Mouse (Mus musculus) midbrain, embryonic 16.5 days (tissue): Measurements from ENCODE around the gene Aip. TPM values are rescaled to one million over a fixed set of nuclear protein-coding genes. Genes with fewer than 3 reads are reported as not detected.
"Not testable (repeated sequence)": the region's sequence is repeated elsewhere in the genome, so short reads cannot be mapped to it uniquely, and the experiment has no call there.

Experiments
- ATAC-seq: fragments of 200-750 bp; cut with Nextera tagmentation; 2 replicates; pipeline ENCODE4 v1.8.0; 2017; ENCODE audit warnings: moderate TSS enrichment
- H3K27ac ChIP-seq: fragments of 300-500 bp; sonication (generic); 2 replicates; pipeline ENCODE4 v1.5.1; 2014; ENCODE audit warnings: mild to moderate bottlenecking, low read length, mixed read lengths
- H3K27me3 ChIP-seq: fragments of 300-500 bp; sonication (generic); 2 replicates; pipeline ENCODE4 v1.6.1; 2014; ENCODE audit warnings: low read depth, low read length, mixed read lengths; ENCODE audit not compliant: control insufficient read depth, insufficient read depth
- H3K36me3 ChIP-seq: fragments of 300-500 bp; sonication (generic); 2 replicates; pipeline ENCODE4 v1.6.1; 2014; ENCODE audit warnings: mild to moderate bottlenecking, low read length, moderate library complexity, mixed read lengths; ENCODE audit not compliant: control insufficient read depth, insufficient read depth
- H3K4me1 ChIP-seq: fragments of 300-500 bp; sonication (generic); 2 replicates; pipeline ENCODE4 v1.6.1; 2014; ENCODE audit warnings: mild to moderate bottlenecking, low read length, mixed read lengths; ENCODE audit not compliant: control insufficient read depth, insufficient read depth
- H3K4me2 ChIP-seq: fragments of 300-500 bp; sonication (generic); 2 replicates; pipeline ENCODE4 v1.6.1; 2014; ENCODE audit warnings: mild to moderate bottlenecking, low read length, mixed read lengths
- H3K4me3 ChIP-seq: fragments of 300-500 bp; sonication (generic); 2 replicates; pipeline ENCODE4 v1.5.1; 2014; ENCODE audit warnings: low read depth, mild to moderate bottlenecking, low read length, moderate library complexity, mixed read lengths
- H3K9ac ChIP-seq: fragments of 300-500 bp; sonication (generic); 2 replicates; pipeline ENCODE4 v1.6.1; 2014; ENCODE audit warnings: low read depth, low read length, mixed read lengths
- H3K9me3 ChIP-seq: fragments of 300-500 bp; sonication (generic); replicated peaks from 2 replicates; pipeline ENCODE4 v1.6.1; 2014; ENCODE audit warnings: mild to moderate bottlenecking, low read length, mixed read lengths; ENCODE audit not compliant: control insufficient read depth, poor library complexity, severe bottlenecking
- WGBS: fragments of 180-500 bp; shearing (Covaris S2); extraction: QIAGEN DNeasy Blood & Tissue Kit; methylation state at CpG from one replicate; pipeline ENCODE4 v1.1.7; 2014; 5-methylcytosine and 5-hydroxymethylcytosine counted together
- polyA plus RNA-seq: library from polyadenylated mRNA; unstranded; fragments of >200 nt; fragmentation: Nextera tagmentation; extraction: Ambion mirVana; gene quantifications from 2 replicates; pipeline ENCODE4 v1.2.1, GENCODE M21; 2015

Aip gene
- polyA plus RNA-seq, 1 experiment from 2014 or later = 102 TPM

DNA sequence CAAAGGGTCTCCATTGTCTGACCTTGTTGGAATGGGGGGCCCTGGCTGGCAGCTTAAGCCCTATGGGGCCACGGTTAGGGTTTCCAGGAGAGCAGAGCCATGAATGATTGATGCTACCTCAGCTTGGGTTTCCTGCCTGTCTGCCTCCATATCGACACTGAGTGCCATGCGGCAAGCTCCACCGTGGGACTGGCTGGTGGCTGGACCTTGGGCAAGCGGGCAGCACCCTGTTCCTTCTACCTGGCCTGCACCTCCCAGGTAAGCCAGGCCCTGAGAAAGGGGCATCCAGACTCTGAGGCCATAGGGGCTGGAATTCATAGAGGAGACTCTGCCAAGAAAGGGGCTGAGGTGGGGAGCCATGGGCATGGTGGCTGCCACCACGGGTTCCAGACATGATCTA lies 14.5 kb upstream of the Aip start:
- no peaks in the 10 kb centered on the region for H3K27me3 ChIP-seq
- H3K27ac ChIP-seq = no peak overlapping the region
- ATAC-seq = no peak
- no peaks in the 10 kb centered on the region for H3K9me3 ChIP-seq
- no peak overlapping the region for H3K4me2 ChIP-seq
- H3K4me1 ChIP-seq = no peaks in the 10 kb centered on the region; the same call in 1 of the 2 replicates
- 90% methylated on average over 6 of the region's 6 CpGs for WGBS
- H3K36me3 ChIP-seq = no peaks in the 10 kb centered on the region
- H3K4me3 ChIP-seq = no peak overlapping the region
- H3K9ac ChIP-seq = no peak overlapping the region

GRCm38 (mm10) chr19:4139446-4139845 lies 13.8 kb upstream of the Aip start, which contains the start of gene Gpr152:
Gene Gpr152 (plus strand): TSS chr19:4139787.
- H3K4me2 ChIP-seq = no peak within 1 kb of the TSS
- H3K36me3 ChIP-seq = no peaks in the 10 kb centered on the region
- no peak within 1 kb of the TSS for H3K4me3 ChIP-seq
- no peak within 1 kb of the TSS for H3K27ac ChIP-seq
- H3K9ac ChIP-seq = no peak within 1 kb of the TSS
- H3K4me1 ChIP-seq = no peaks in the 10 kb centered on the region; the same call in 1 of the 2 replicates
- H3K27me3 ChIP-seq = no peaks in the 10 kb centered on the region
- H3K9me3 ChIP-seq = no peaks in the 10 kb centered on the region
- 57% methylated on average over 2 of the region's 2 CpGs for WGBS
- ATAC-seq = no peak

- no peak for ATAC-seq
- Histone ChIP-seq H3K4me2 (no peak overlapping the region), H3K27ac (no peak overlapping the region), H3K9me3 (no peaks in the 10 kb centered on the region), H3K9ac (no peak overlapping the region), H3K4me3 (no peak overlapping the region), H3K27me3 (no peaks in the 10 kb centered on the region), H3K36me3 (peaks cover 3% of the 10 kb centered on the region), H3K4me1 (no peaks in the 10 kb centered on the region; the same call in 1 of the 2 replicates)
- WGBS = 86% methylated on average over 5 of the region's 5 CpGs
These were observed 12.3 kb upstream of the Aip start for GRCm38 (mm10) chr19:4137913-4138312.

GRCm38 (mm10) chr19:4136463-4136862 lies 10.8 kb upstream of the Aip start:
- no peak overlapping the region for H3K4me2 ChIP-seq
- ATAC-seq = no peak
- 81% methylated on average over 5 of the region's 5 CpGs for WGBS
- H3K9me3 ChIP-seq = no peaks in the 10 kb centered on the region
- no peak overlapping the region for H3K4me3 ChIP-seq
- no peak overlapping the region for H3K9ac ChIP-seq
- no peaks in the 10 kb centered on the region for H3K27me3 ChIP-seq
- no peak overlapping the region for H3K27ac ChIP-seq
- peaks cover 10% of the 10 kb centered on the region for H3K36me3 ChIP-seq
- H3K4me1 ChIP-seq = no peaks in the 10 kb centered on the region; the same call in 1 of the 2 replicates

DNA sequence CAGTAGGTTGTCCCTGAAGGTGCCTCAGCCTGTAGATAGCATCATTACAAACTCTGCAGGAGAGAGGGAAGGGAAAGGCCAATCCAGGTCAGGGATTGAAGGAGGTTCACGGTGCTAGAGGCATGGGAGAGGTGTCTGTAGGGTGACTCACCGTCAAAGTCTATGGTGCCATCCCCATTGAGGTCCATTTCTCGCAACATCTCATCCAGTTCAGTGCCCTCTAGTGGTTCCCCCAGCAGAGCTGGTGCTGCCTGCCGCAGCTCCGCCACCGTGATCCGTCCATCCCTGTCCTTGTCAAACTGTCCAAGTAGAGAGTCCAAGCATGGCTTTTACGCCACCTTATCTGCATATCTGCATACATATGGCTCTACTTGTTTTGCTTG lies 10.3 kb upstream of the Aip start:
- H3K27me3 ChIP-seq, H3K9me3 ChIP-seq, H3K4me3 ChIP-seq, ATAC-seq, H3K4me1 ChIP-seq, H3K4me2 ChIP-seq, H3K9ac ChIP-seq, H3K27ac ChIP-seq: not testable (repeated sequence)
- peaks cover 13% of the 10 kb centered on the region for H3K36me3 ChIP-seq
- 23% methylated on average over 8 of the region's 8 CpGs for WGBS

- not testable (repeated sequence) for H3K4me2 ChIP-seq, H3K9me3 ChIP-seq, H3K27me3 ChIP-seq, ATAC-seq, H3K9ac ChIP-seq, H3K4me3 ChIP-seq, H3K27ac ChIP-seq, H3K4me1 ChIP-seq
- WGBS = 87% methylated on average over 6 of the region's 6 CpGs
- peaks cover 13% of the 10 kb centered on the region for H3K36me3 ChIP-seq
These were observed 9.7 kb upstream of the Aip start for GRCm38 (mm10) chr19:4135229-4135962.

DNA sequence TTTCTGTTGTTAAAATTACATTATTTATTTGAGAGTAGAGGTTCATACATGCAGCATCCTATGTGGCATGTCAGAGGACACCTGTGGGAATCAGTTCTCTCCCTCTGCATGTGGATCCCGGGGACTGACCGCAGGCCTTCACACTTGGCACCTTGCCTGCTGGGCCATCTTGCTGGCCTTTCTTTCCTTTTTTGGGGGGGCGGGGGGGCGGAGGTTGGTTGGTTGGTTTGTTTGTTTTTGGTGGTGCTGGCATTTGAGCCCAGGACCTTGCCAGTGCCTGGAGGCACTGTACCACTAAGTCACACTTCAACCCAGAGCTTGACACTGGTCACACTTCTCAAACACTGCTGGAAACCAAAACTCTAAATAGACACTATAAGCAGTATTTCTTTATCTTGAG lies 8.7 kb upstream of the Aip start:
- WGBS = 95% methylated on average over 4 of the region's 4 CpGs
- no peaks in the 10 kb centered on the region; the same call in 1 of the 2 replicates for H3K4me1 ChIP-seq
- H3K27ac ChIP-seq = no peak overlapping the region
- no peaks in the 10 kb centered on the region for H3K9me3 ChIP-seq
- ATAC-seq = no peak
- H3K4me3 ChIP-seq = no peak overlapping the region
- peaks cover 13% of the 10 kb centered on the region for H3K36me3 ChIP-seq
- no peaks in the 10 kb centered on the region for H3K27me3 ChIP-seq
- no peak overlapping the region for H3K4me2 ChIP-seq
- H3K9ac ChIP-seq = no peak overlapping the region

GRCm38 (mm10) chr19:4131768-4132167 lies 6.1 kb upstream of the Aip start:
- no peak for ATAC-seq
- 93% methylated on average over 2 of the region's 2 CpGs for WGBS

DNA sequence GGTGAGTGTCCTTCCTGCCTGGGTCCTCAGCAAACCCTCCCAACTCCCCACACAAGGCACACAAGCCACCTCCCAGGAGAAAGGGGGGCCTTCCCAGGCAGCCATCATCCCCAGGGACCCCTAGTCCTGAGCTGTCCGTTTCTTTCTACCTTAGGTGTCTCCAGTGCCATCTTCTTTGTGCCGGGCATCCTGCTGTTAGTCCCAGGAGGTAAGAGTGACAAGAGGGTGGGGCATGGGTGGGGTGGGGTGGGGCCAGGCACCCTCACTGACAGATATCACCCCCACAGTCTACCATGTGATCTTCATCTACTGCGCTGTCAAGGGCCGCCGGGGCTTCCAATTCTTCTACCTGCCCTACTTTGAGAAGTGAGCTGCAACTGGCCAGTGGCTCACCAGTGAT lies 5.4 kb upstream of the Aip start:
- no peaks in the 10 kb centered on the region for H3K27me3 ChIP-seq
- H3K4me3 ChIP-seq = no peak overlapping the region
- no peaks in the 10 kb centered on the region for H3K9me3 ChIP-seq
- WGBS = 88% methylated on average over 5 of the region's 5 CpGs
- no peak overlapping the region for H3K9ac ChIP-seq
- H3K4me1 ChIP-seq = peaks cover 14% of the 10 kb centered on the region
- no peak overlapping the region for H3K27ac ChIP-seq
- H3K4me2 ChIP-seq = no peak overlapping the region
- ATAC-seq = no peak
- peaks cover 20% of the 10 kb centered on the region for H3K36me3 ChIP-seq

More at GRCm38 (mm10) chr19:4131768-4132167, 6.1 kb upstream of the Aip start:
- Histone ChIP-seq H3K4me3 (no peak overlapping the region), H3K4me1 (peaks cover 10% of the 10 kb centered on the region), H3K27ac (no peak overlapping the region), H3K9ac (no peak overlapping the region), H3K9me3 (no peaks in the 10 kb centered on the region), H3K36me3 (peaks cover 20% of the 10 kb centered on the region), H3K4me2 (no peak overlapping the region), H3K27me3 (no peaks in the 10 kb centered on the region)
